Mouse (Mus musculus) CH12F3 (cell line): ENCODE measurements around the gene Mras.

Experiments
- in situ Hi-C: fragments of 300-500 bp; cut with MboI; formaldehyde crosslinking; loops from 2 replicates; pipeline ENCODE4 v1.14.3; 2020; ENCODE audit warnings: low sequenced_read_pairs

Gene Mras

DNA sequence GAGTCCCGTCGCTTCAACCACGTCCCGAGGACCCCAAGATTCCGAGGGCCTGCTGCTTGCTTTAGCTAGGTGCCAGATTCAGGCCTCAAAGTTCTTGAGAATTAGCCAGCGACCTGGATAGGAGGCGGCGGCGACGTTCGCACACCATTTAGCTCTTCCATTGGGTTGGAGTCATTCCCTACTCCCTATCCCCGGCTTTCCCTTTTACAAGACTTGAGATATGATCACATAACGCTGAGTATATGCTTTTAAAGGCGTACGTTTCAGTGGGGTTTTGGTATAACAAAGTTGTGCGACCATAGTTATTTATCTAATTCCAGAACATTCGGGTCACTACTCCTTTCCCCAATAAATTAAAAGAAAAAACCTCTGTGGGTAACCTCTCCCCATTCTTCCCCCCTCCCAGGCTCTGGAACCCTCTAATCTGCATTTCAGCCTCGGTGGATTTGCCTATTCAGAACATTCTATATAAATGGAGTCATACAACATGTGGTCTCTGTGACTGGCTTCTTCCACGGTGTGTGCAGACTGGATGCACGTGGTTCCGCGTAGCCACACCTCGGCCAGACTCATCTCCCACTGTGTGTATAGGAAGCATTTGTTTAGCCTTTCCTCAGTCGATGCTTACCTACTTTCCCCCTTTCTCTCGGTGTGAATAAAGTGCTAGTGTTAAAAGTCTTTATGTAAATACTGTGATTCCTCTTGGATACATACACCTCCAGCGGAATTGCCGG lies at the start of gene Mras:
TSS of gene Mras (minus strand) at position 351 of the 734 bp plus-strand sequence.
- in situ Hi-C loops: no loop called here

DNA sequence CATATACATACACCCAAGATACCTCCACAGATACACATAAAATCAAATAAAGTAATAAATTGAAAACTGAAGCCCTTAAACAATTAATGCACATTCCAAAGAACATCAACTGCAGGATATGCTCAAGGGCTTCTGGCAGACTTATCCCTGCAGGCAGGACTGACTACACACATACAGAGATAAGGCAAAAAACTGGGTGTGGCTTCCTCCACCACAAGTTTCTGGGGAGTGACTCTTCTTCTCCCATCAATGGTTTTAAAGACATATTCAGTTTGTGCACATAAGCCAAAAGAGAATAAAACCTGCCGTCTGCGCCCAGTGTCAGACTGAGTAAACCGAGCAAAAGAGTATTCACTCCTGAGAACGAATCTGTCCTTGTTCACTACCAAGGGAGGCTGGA lies 48.0 kb upstream of the Mras start:
- in situ Hi-C loops: no loop called here

DNA sequence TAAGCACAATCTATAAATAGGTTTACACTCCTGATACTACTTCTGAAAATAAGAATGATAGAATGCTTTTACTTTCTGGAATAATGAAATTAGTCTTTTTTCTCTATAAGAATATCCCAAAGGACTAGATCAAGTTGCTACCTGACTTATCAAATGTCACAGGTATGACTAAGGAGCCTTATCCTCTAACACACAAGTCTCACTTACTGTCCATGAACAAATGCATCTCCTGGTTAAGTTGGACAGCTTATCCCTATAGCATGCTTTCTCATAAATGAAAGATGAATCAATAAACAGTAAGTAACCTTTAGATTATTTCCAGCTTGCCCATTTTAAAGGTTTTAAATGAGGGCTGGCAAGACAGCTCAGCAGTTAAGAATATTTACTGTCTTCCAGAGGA lies 47.5 kb upstream of the Mras start:
- in situ Hi-C loops: no loop called here

DNA sequence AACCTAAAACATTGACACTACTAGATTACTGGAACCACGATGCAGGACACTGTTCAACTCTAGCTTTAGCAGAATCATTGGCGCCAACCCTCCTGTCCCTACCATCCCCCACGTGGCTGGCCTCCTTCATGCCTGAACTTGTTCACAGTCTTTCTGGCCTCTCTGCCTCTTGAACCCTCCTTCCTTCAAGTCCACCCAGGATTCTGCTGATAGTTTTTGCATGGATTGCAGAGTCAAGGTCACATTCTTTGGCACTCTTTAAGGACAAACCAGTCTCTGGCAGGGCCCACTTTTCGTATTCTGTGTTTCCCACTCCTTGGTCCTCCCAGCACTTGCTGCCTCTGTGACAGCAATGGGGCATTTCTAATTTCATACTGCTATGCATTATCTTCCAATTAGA lies 46.0 kb upstream of the Mras start:
- in situ Hi-C loops: no loop called here

DNA sequence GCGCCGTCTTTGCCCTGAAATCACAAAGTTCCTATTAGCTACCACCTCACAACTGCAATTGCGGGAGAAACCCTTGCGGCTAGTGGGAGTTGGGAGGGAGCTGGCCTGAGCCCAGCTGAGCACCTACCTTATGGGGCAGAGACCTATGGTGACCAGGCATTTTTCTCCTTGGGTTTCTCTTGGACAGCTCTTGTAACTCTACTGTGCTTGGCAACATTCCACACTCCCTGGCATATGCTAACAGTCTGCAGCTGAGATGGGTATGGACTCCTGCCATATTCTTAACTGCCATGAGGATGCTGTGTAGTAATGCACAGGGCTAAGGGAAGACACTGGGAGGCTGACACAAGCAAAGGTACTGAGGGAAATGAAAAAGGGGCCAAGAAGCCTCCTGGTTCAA lies 43.6 kb upstream of the Mras start:
- in situ Hi-C loops: no loop called here

DNA sequence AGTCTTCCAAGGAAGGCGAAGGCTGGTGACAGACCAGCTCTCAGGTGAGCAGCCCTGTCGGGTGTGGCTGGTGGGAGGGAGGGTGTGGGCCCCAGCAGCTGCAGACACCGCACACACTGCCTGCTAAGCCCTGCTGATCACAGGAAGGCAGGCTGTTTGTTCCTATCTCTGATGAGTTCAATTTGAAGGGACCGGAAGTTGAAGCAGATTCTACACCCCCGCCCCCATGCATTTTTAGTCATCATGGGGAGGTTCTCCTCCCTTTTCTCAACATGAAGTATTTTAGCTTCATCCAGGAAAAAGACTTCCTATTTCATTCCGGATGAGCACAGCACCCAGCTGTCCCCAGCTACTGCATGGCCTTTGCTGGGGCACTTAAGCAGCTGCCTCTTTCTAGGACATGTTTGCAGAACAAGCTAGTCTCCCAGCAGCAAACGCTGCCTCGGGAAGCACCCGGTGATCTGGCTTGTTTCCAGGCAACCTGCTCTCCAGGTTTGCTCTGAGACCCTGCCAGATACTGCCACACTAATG lies 42.1 kb upstream of the Mras start:
- in situ Hi-C loops: no loop called here

DNA sequence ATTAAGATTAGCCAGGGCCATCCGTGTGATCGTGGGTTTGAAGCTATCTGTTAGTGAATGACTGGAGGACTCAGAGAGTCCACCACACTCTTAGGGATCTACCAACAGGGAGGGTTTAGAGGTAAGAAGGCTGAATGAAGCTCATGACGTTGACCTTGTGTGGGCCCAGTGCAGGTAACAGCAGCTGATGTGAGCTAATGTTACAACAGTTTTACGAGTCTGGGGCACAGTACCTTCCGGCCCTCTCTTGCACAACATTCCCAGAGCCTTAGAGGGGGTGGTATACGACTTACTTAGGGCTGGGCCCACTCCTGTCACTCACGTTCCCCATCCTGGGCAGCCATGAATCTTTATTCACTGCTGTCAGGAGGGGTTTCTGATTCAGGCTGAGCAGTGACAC lies 34.2 kb upstream of the Mras start:
- in situ Hi-C loops: no loop called here

DNA sequence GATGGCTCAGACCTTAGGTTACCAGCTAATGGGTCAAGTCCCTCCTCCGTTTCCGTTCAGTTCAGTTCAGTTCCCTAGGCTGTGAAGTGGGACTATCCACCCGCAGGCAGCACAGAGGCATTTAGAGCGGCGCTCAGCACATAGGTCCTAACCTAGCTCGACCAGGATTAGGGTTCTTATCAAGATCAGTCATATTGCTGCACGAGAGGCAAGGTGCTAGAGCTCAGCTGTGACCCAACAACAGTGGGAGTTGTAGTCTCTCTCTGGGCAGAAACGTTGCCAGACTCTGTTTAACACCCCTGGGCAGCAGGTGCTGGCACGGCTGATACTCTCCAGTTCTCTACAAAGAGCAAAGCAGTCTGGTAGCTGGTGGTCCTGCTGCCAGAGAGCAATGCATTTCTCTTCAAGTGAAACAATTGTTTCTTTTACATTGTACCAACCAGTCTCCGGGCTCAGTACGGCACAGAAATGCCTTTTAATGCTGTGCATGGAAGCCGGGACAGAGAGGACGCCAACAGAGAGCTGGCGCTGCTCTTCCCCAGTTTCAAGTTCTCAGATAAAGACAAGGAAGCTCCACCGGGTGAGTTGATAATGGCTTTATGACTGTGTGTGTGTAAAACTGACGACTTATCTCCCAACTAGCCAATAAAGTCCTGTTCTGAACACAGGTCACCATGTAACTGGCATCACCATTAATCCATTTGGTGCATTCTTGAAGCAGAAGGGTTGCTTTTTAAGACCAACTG lies 33.3 kb upstream of the Mras start:
- in situ Hi-C loops: no loop called here

DNA sequence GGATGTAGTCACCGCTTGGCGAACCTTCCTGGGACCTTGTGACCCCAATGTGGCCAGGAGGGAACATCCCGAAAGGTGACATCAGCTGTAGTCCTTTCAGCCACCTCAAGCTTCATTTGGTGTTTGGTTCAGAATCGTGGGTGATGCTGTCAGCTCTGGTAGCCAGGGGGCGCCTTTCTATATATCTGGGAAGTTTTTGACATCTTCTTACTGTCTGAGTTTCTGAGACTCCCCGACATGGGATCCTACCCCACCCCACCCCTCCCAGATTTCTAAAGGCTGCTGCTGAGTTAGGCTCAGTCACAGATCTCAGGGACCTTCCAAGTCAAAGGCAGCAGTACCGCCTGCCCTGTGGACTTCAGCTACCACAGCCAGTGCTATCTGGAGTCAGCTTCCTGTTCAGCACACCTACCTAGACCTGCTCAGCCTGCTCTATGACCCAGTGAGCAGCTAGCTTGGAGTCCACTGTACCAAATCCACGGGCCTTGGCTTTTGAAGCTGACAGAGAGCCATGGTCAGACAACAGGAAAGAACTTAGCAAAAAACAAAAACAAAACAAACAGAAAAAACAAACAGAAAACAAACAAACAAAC lies 32.6 kb upstream of the Mras start:
- in situ Hi-C loops: loop anchor here (10.0 kb wide), 1 partner anchor 105 kb away; the partner anchor contains the start of gene Dbr1

DNA sequence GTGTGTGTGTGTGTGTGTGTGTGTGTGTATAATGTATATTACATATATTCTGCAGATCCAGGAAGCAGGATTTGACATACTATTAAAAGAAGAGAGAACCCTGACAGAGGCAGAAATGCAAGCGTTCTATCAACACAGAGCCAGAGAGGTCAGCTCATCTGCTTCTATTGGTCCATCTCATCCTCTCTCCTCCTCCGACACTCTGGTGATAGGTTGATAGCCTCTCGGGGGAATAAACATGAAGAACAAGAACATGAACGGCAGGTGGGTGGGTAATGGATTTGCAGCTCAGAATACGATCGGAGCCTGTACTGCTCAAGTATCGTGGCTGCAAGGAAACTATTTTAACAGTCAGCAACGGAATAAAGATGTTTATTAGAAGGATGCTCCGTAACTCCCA lies 31.4 kb upstream of the Mras start:
- in situ Hi-C loops: loop anchor here (10.0 kb wide), 1 partner anchor 106 kb away; the partner anchor contains the start of gene Dbr1

DNA sequence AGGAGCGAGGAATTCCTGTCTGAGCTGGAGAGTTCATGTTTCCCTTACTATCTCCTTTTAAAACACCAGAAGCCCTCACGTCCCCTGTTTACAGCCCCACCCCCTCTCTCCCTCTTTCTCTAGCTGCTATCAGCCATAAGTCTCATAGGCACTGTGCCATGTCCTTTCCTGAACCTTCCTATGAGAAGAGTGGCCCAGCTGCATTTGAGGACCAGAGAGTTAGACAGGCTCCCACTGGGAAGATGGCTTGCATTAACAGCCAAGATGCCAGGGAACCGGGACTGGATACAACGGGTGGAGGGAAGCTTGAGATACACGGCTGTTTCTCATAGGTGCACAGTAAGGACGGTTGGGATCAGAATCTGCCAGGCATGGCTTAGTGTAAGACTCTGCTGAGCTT lies 27.7 kb upstream of the Mras start:
- in situ Hi-C loops: loop anchor here (10.0 kb wide), 1 partner anchor 110 kb away; the partner anchor contains the start of gene Dbr1

DNA sequence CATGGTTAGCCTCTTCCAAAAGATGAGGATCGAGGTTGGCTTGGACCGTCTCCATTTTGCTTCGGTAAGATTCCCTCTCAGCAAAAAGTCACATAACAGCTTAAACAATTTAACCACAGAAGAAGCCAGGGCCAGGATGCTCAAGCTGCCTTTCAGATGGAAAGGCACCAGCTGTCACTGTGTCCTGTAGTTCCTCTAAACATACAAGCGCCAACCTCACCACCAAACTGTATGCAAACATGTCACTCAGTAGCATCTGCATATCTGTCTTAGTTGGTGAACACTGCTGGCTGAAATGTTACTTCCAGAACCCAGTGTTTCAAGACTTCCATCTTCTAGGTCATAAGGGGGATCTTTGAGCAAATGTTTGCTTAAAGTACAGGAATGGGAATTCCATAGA lies 22.5 kb upstream of the Mras start:
- in situ Hi-C loops: loop anchor here (10.0 kb wide), 1 partner anchor 115 kb away; the partner anchor contains the start of gene Dbr1

DNA sequence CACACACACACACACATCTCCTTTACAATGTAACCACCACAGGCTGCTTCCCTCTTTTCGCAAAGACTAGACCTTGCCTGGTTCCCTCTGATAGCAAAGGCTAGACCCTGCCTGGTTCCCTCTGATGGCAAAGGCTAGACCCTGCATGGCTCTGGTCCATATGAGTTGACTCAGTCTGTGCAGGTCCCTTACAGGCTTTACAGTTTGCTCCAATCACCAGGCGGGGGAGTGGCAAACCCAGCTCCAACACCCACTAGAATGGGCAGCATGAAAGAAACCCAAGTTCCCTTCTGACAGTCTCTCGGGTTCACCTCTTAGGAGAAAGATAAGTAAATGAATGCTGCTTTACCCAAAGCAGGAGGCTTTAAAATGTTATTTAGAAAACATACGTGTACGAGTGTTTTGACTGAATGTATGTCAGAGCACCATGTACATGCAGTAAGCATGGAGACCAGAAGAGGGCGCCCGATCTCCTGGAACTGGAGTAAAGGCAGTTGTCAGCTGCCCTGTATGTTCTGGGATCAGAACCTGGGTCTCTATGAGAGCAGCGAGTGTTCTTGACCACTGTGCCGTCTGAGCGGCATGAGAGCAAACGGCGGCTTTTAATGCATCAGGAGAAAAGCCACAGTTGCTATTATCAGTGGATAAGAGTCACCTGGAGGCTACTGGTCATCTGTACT lies 21.5 kb upstream of the Mras start:
- in situ Hi-C loops: no loop called here

DNA sequence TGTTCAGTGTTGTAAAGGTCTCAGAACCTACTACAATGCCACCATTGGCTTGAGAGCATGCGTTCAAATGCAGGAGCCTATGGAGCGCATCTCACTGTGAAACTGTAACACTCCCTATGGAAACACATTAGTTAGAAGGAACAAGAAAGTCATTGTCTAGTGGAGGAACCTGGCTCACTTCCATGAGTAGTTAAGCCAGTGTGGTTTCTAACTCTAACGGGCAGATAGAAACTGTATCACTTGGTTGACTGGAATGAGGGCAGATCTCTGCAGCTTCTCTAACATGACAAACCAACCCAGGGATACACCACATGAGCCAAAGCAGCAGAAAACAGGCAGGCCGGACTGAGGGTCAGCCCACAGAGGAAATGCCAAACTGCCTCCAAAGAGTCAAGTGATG lies 17.0 kb upstream of the Mras start:
- in situ Hi-C loops: no loop called here

DNA sequence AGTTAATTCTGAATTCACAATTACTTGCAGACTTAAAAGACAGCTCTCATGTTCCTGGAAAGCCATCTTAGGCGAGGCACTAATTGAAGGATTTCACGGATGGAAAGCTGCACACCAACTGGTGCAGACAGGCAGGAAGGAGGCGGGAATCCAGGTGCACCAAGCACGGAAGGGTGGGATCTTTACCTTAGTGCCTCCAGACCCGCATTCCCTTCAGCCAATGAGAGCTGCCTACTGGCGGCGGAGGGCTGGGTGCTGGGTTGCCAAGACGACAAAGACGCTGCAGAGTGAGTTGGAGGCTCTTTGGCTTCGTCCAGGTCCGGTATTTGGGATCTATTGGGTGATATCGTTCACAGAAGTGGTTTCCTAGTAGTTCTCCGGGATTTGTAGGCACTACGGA lies 14.0 kb upstream of the Mras start, which contains the start of gene Nme9:
TSS of gene Nme9 (plus strand) at position 315 of the 400 bp plus-strand sequence.
- in situ Hi-C loops: no loop called here

DNA sequence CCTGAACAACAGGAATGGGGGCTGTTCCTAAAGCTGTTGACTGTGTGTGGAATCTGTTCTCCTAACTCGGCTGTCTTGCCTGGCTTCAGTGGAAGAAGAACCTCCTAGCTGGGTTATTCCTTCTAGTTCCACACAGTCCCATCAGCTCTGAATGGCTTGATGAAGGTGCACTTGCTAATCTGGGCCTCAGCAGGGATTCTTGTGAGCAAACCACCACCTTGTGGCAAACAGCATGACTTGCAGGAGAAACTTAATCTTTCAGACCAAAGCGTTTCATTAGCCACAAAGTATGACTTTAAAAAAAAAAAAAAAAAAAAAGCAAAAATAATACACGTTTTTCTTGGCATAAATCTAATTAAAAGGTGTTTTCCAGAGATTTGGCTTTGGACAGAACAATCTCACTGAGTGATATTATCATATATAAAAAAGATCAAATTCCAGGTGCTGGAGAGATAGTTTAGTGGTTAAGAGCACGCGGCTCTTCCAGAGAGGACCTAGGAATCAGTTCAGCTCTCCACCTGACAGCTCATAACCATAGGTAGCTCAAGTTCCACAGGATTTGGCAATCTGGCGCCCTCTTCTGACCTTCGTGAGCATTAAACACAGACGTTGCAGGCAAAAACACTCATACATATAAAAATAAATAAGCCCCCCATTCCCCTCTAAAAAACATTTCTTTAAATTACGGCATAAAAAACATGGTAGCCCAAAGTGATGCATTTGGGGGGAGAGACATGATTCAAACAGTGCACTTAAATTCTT lies 12.9 kb upstream of the Mras start:
- in situ Hi-C loops: no loop called here

DNA sequence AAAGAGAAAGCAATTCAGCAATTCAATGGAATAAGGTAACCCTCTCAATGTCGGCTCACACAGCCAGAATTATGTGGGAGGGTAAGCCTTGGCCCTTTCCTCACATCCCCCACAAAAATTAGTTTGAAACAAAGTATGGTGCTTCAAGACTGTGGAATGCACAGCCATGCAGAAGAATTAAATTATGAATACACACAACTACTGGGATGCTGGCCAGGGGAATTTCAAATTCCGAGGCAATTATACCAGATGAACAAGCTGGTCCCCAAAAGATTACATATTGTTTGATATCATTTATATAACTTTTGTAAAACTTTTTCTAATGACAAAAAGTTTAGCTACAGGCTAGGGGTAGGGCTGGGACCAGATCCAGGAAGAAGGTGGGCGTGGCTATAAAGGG lies 10.1 kb upstream of the Mras start:
- in situ Hi-C loops: no loop called here

DNA sequence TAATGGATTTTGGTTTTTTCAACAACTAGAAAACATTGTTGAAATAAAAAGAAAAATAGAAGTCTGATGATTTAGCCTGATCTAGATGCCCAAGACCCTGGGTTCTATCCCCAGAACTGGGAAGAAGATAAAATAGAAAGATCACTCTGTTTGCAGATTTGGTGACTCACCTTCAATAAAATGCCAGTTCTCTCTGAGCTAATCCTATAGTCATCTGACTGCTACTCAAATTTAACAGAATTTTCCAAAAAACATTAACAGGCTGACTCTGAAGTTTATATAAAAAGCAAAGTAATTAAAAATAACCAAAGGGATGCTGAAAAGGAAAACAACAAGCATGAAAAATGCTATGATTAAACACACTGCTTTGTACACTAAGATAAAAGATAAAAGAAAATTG lies 9.1 kb upstream of the Mras start:
- in situ Hi-C loops: no loop called here

DNA sequence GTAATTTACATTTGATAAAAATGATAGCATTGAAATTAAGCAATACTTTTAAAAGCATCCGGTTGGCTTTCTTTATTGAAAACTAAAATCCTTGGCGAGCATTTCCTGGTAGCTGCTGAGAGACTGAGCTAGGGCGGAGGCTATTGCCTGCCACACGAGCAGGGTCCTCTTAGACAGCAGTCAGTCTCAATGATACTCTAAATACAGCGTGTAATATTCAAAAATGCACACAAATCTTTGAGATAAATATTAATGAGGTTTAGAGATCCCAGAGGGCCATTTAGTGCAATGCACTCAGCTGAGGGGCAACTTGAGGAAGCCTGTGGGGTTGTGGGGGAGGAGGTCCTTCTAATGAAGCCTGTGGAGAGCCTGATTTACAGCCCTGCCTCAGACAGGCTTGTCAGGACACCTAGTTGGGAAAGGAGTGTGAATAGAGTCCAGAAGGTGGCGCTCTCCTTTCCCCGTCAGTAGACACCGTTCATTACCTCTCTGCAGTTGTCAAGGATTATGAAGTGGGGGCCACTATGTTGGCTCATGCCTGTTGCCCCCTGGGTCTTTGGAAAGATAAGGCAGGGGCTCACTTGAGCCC lies 7.5 kb upstream of the Mras start:
- in situ Hi-C loops: no loop called here
